Mouse (Mus musculus) stomach, embryonic 14.5 days (tissue): ENCODE data around the gene Ift81. TPM values are rescaled to one million over a fixed set of nuclear protein-coding genes. Genes with fewer than 3 reads are reported as not detected.

Experiments used
- ATAC-seq: fragments of 200-750 bp; cut with Nextera tagmentation; 2 replicates; pipeline ENCODE4 v1.8.0; 2017; ENCODE audit warnings: low read depth, moderate TSS enrichment; ENCODE audit not compliant: insufficient number of reproducible peaks, insufficient read depth, low FRiP score
- H3K27ac ChIP-seq: fragments of 300-500 bp; sonication (generic); 2 replicates; pipeline ENCODE4 v1.5.1; 2014; ENCODE audit warnings: mild to moderate bottlenecking, low read length, moderate library complexity, mixed read lengths
- H3K27me3 ChIP-seq: fragments of 300-500 bp; sonication (generic); 2 replicates; pipeline ENCODE4 v1.6.1; 2014; ENCODE audit warnings: low read length, control low read depth, mixed read lengths; ENCODE audit not compliant: control insufficient read depth, insufficient read depth
- H3K36me3 ChIP-seq: fragments of 300-500 bp; sonication (generic); 2 replicates; pipeline ENCODE4 v1.6.1; 2014; ENCODE audit warnings: mild to moderate bottlenecking, control low read depth, low read length, moderate library complexity, mixed read lengths; ENCODE audit not compliant: control insufficient read depth, insufficient read depth
- H3K4me1 ChIP-seq: fragments of 300-500 bp; sonication (generic); 2 replicates; pipeline ENCODE4 v1.6.1; 2014; ENCODE audit warnings: low read length, control low read depth, mixed read lengths; ENCODE audit not compliant: control insufficient read depth, insufficient read depth
- H3K4me2 ChIP-seq: fragments of 300-500 bp; sonication (generic); replicated peaks from 2 replicates; pipeline ENCODE4 v1.6.1; 2014; ENCODE audit warnings: low read depth, low read length, control low read depth
- H3K4me3 ChIP-seq: fragments of 300-500 bp; sonication (generic); 2 replicates; pipeline ENCODE4 v1.5.1; 2014; ENCODE audit warnings: low read depth, low read length, control low read depth
- H3K9ac ChIP-seq: fragments of 300-500 bp; sonication (generic); replicated peaks from 2 replicates; pipeline ENCODE4 v1.6.1; 2014; ENCODE audit warnings: low read depth, mild to moderate bottlenecking, control low read depth, low read length, moderate library complexity, mixed read lengths
- H3K9me3 ChIP-seq: fragments of 300-500 bp; sonication (generic); 2 replicates; pipeline ENCODE4 v1.6.1; 2016; ENCODE audit warnings: low read depth, low read length, control low read depth; ENCODE audit not compliant: control insufficient read depth
- WGBS: fragments of 180-500 bp; shearing (Covaris S2); extraction: QIAGEN DNeasy Blood & Tissue Kit; methylation state at CpG from one replicate; pipeline ENCODE4 v1.1.7; 2014; 5-methylcytosine and 5-hydroxymethylcytosine counted together
- polyA plus RNA-seq: library from polyadenylated mRNA; unstranded; fragments of >200 nt; fragmentation: Nextera tagmentation; extraction: Ambion mirVana; gene quantifications from 2 replicates; pipeline ENCODE4 v1.2.1, GENCODE M21; 2014

Ift81 gene
- polyA plus RNA-seq, 1 experiment from 2014 or later = 50.8 TPM

DNA sequence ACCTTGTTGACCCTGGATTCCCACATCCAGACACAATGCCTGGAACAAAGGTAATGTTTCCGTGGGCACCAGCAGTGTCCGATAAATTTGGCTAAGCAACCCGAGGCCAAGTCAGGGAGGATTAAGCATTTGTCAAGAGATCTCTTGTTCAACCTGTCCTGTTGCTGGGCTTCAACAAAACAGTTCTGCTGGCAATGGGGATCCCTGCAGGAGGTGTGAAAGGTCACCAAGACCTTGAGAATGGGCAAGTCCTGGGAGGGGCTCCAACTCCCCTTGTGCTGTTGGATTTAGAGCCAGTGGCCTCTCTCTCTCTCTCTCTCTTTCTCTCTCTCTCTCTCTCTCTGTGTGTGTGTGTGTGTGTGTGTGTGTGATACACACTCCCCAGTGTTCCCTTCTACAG, 90.1 kb downstream of the Ift81 start:
- H3K27ac ChIP-seq = no peak overlapping the region
- peaks cover 42% of the 10 kb centered on the region for H3K4me1 ChIP-seq
- H3K9me3 ChIP-seq = no peaks in the 10 kb centered on the region

DNA sequence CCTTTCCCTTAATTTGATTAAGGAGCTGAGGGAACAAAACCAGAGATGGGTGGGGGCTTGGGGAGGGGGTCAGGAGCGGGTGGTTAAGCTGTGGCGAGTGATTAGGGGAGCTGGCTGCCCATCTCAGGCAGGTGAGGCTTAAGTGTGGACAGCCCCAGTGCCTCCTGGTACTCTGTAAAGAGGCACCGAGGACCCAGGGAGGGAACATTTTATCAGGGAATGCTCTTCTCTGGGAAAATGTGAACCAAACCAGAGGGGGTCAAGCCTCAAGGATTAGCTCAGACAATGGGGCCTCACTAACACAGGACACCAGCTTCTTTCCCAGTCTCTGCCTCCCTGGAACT, 93.2 kb downstream of the Ift81 start:
- ATAC-seq = no peak
- no peaks in the 10 kb centered on the region for H3K27me3 ChIP-seq
- peaks cover 26% of the 10 kb centered on the region for H3K4me1 ChIP-seq
- H3K4me3 ChIP-seq = no peak overlapping the region
- no peaks in the 10 kb centered on the region for H3K9me3 ChIP-seq
- H3K9ac ChIP-seq = no peak overlapping the region
- no peak overlapping the region for H3K27ac ChIP-seq
- H3K36me3 ChIP-seq = no peaks in the 10 kb centered on the region
- WGBS = 43% methylated on average over 3 of the region's 3 CpGs
- H3K4me2 ChIP-seq = no peak overlapping the region

More for the DNA sequence above, 90.1 kb downstream of the Ift81 start:
- no peaks in the 10 kb centered on the region for H3K27me3 ChIP-seq
- H3K4me2 ChIP-seq = no peak overlapping the region
- no peak overlapping the region for H3K9ac ChIP-seq
- no peak for ATAC-seq
- 73% methylated on average over 3 of the region's 3 CpGs for whole genome bisulfite sequencing
- no peak overlapping the region for H3K4me3 ChIP-seq
- H3K36me3 ChIP-seq = no peaks in the 10 kb centered on the region

DNA sequence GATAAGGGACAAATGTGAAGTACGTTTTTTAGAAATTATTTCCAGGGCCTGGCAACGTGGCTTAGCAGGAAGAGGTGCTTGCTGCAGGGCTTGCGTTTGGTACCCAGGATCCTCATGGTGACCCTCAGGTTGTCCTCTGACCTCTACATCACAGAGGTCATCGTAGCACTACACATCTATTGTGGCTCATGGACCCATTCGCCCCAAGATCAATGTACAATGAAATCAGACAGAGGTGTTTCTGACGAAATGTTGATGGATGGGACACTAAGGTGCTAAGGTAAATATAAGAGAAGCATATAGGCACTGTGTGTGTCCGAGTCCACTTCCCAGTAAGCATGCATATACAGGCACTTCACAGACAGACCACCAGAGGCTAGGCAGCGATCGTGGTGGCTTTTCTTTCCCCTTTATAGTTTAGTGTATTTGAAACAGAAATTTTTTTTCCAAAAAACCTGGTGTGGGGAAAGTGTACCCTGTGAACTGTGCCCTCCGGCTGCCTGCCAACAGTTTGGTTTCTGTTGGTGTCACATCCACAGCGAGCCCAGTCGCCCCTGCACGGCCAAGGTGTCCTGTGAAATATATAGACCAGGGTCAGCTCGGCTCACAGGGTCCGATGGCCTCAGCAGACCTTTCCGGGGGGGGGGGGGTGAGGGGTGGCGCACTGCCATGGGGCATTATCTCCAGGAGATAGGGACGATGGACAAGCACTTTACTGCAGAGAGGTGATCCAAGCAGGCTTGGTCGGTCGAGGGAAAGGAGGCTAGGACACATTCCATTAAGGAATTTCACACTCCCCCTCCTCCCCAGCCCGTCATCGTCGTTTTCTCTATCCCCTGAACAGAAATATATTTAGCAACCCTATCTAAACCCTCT, 93.8 kb downstream of the Ift81 start:
- no peaks in the 10 kb centered on the region for H3K27me3 ChIP-seq

DNA sequence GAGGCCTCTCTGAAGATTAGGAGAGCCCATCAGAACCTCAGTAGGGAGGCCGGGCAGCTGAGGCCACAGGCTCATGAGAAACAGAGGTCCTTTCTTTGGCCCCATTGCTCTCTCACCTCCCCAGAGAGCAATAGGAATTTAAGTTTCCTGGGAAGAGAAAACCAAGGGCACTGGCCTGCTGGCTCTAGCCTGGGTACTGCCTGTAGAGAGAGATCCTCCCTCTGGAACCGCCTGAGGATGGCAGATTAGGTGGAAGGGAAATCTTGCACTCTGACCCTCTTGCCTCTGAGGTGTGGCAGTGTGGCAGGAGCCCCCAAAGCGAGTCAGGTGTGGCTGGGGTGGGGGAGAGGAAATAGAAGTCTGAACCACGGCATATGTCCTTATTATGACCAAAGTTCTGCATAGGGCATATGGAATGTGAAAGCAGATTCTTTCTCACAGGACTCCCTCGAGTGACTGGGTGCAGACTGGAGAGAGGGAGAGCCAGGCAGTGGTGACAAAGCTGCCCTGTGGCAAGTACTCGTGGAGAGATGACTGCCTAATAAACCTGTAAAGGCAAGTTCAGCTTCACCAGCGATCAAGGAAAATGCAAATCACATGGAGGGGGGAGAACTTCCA, 95.2 kb downstream of the Ift81 start:
- H3K4me2 ChIP-seq = no peak overlapping the region
- H3K4me1 ChIP-seq = peaks cover 16% of the 10 kb centered on the region
- WGBS = 48% methylated on average over 7 of the region's 7 CpGs
- H3K36me3 ChIP-seq = no peaks in the 10 kb centered on the region
- no peaks in the 10 kb centered on the region for H3K9me3 ChIP-seq
- H3K27me3 ChIP-seq = no peaks in the 10 kb centered on the region
- no peak overlapping the region for H3K4me3 ChIP-seq
- H3K9ac ChIP-seq = no peak overlapping the region
- H3K27ac ChIP-seq = no peak overlapping the region
- no peak for ATAC-seq

More for the DNA sequence above, 93.8 kb downstream of the Ift81 start:
- H3K4me3 ChIP-seq = no peak overlapping the region
- ATAC-seq = no peak
- H3K4me1 ChIP-seq = peaks cover 21% of the 10 kb centered on the region
- no peaks in the 10 kb centered on the region for H3K36me3 ChIP-seq
- no peak overlapping the region for H3K9ac ChIP-seq
- no peak overlapping the region for H3K27ac ChIP-seq
- no peak overlapping the region for H3K4me2 ChIP-seq
- 42% methylated on average over 23 of the region's 23 CpGs for WGBS
- H3K9me3 ChIP-seq = no peaks in the 10 kb centered on the region

DNA sequence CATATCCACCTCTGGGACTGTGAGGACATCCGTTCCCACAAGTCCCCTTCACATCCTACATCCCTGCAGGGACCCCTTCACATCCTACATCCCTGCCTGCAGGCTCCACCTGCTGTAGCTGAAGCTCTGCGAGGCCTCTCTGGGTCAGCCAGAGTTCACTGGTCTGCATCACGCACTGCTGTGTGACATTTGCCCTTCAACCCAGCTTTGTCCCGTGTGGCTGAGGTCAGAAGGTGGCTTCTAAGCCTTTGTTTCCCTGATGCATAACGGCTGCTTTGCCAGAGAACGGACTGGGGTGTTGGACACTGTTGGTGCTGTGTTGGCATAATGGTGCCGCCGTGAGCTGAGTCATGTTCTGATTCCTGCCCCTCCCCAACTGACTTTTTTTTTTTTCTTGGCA, 96.1 kb downstream of the Ift81 start:
- H3K27ac ChIP-seq = no peak overlapping the region
- no peak for ATAC-seq
- no peaks in the 10 kb centered on the region for H3K9me3 ChIP-seq
- no peak overlapping the region for H3K4me2 ChIP-seq
- 25% methylated on average over 8 of the region's 8 CpGs for WGBS
- no peak overlapping the region for H3K4me3 ChIP-seq
- no peaks in the 10 kb centered on the region for H3K27me3 ChIP-seq
- H3K36me3 ChIP-seq = no peaks in the 10 kb centered on the region
- peaks cover 23% of the 10 kb centered on the region for H3K4me1 ChIP-seq
- no peak overlapping the region for H3K9ac ChIP-seq

DNA sequence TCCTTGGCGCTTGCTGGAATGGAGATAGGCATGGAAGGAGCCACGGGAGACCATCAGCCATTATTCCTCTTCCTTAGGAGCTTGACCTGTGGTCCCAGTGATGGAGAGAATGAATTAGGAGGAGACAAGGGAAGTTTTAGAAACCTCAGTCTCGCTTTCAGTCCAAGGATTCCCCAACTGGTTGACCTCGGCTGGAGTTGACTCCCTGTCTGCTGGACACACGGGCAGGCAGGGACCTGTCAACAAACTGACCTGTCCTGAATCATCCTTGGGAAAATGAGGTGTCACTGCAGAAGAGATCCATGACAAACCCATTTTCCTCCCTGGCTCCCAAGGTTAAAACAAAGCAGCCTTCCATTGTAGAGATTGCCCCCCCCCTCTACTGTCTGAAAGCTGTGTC, 97.4 kb downstream of the Ift81 start:
- no peak overlapping the region for H3K27ac ChIP-seq
- no peak overlapping the region for H3K9ac ChIP-seq
- peaks cover 23% of the 10 kb centered on the region for H3K4me1 ChIP-seq
- ATAC-seq = no peak
- H3K9me3 ChIP-seq = no peaks in the 10 kb centered on the region
- WGBS = 85% methylated on average over 5 of the region's 5 CpGs
- no peaks in the 10 kb centered on the region for H3K36me3 ChIP-seq
- H3K4me3 ChIP-seq = no peak overlapping the region
- H3K27me3 ChIP-seq = no peaks in the 10 kb centered on the region
- no peak overlapping the region for H3K4me2 ChIP-seq

DNA sequence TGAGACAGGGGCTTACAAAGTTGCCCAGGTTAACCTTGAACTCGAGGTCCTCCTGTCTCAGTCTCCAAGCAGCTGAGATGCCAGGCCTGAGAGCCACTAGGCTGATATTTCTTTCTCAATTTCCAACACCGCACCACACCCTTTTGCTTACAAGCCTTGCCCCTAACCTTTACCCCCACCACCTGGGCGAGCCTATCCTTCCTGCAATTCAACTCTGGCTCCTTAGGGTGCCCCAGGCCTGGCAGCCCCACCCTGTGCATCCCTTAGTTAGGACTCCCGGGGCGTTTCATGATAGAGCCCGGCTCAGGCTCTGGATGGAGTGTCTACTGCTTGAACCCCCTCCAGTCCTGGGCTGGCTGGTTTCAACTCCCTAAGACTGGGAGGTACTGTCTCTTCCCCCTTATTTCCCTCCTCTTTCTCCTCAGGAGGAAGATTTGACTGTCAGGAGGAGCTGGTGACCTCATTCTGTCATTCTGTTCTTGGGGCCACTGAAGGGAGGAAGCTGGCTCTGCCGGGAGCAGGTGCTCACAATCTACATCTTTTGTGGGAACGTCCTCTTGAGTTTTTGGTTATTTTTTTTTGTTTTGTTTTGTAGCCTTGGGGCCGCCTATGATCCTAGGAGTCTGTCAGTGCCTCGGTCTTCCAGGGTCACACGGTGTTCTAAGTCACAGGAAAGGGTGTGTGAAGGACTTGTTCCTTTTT, 98.1 kb downstream of the Ift81 start:
- Histone ChIP-seq H3K9me3 (no peaks in the 10 kb centered on the region), H3K9ac (no peak overlapping the region), H3K4me1 (peaks cover 27% of the 10 kb centered on the region), H3K4me2 (no peak overlapping the region), H3K36me3 (no peaks in the 10 kb centered on the region), H3K27ac (no peak overlapping the region), H3K27me3 (no peaks in the 10 kb centered on the region), H3K4me3 (no peak overlapping the region)
- ATAC-seq = no peak
- WGBS = 70% methylated on average over 11 of the region's 11 CpGs

DNA sequence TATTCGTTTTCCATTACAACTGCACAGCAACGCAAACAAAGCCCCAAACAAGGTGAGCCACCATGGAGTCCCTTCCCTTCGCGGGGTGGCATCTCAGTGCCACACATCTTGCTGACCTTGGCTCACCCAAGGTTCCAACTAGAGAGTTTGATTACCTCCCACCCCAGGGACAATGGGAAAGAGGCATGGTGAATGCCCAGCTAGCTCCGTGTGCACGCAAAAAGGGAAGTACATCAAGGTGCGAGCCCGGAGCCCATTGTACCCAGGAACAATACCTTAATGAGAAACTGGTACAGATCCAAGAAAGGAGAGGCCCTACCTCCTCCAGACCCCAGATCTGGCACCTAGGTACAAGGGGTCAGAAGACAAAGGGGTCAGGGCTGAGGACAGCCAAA, 100.2 kb downstream of the Ift81 start:
- Histone ChIP-seq H3K27ac (no peak overlapping the region), H3K9me3 (no peaks in the 10 kb centered on the region), H3K9ac (no peak overlapping the region), H3K27me3 (no peaks in the 10 kb centered on the region), H3K4me1 (peaks cover 33% of the 10 kb centered on the region), H3K4me2 (peak overlapping the region; percentile 19), H3K36me3 (no peaks in the 10 kb centered on the region), H3K4me3 (no peak overlapping the region)
- no peak for ATAC-seq
- 39% methylated on average over 8 of the region's 8 CpGs for WGBS
